Mouse (Mus musculus): ENCODE data around the gene Efl1. TPM values are rescaled to one million over a fixed set of nuclear protein-coding genes. Genes with fewer than 3 reads are reported as not detected.
"Not testable (repeated sequence)": the region's sequence is repeated elsewhere in the genome, so short reads cannot be mapped to it uniquely, and the experiment has no call there.

Gene Efl1
- polyA plus RNA-seq, 1 experiment from 2014 or later: 27.0 TPM

- H3K36me3 ChIP-seq (ENCODE audit: control insufficient read depth, insufficient read depth, low read length): no peaks in the 10 kb centered on the region
- no peak overlapping the region for H3K4me3 ChIP-seq (ENCODE audit: low read length)
- no peak overlapping the region for H3K9ac ChIP-seq (ENCODE audit: low read depth, low read length)
- no peak for ATAC-seq (ENCODE audit: low FRiP score, low TSS enrichment)
- no peak overlapping the region for H3K27ac ChIP-seq (ENCODE audit: low read depth, low read length)
- H3K4me1 ChIP-seq (ENCODE audit: control insufficient read depth, insufficient read depth, low read length): peaks cover 11% of the 10 kb centered on the region; the same call in 1 of the 2 replicates
- H3K9me3 ChIP-seq (ENCODE audit: control insufficient read depth, low read length): no peaks in the 10 kb centered on the region
- no peaks in the 10 kb centered on the region for H3K27me3 ChIP-seq (ENCODE audit: control insufficient read depth, insufficient read depth, low read length)
- 75% methylated on average over 3 of the region's 3 CpGs for WGBS
- H3K4me2 ChIP-seq (replicated peaks; ENCODE audit: low read depth, low read length): no peak overlapping the region
Observed at GRCm38 (mm10) chr7:82724491-82724890, 76.1 kb downstream of the Efl1 start.

DNA sequence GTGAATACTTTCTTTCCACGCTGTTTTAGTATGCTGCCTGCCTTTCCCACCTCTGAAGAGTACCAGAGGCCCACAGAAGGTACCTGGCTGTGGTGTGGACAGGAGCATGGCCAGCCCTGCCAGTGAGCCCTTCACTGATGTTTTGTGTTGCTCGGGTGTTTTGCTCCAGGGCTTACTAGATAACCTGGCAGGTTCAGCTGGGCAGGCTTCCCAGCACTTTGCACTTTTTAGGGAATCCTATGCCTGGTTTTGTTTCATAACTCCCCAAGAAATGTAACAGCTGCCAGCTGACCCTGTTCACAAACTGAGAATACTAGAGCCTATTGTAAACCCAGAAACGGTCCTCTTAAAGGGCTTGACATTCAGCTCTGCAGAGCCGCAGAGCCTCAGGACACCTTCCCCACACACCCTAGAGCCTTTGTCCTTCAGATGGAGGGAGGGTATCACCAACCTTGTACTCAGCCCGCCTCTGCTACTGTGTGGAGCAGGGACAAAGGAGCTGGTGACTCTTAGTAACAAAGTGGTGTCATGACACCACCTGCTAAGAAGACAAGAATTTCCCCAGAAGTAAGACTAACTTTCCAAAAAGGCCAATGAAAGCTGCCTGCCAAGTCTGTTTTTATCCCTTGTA is 76.7 kb downstream of the Efl1 start:
- Histone ChIP-seq H3K27ac (ENCODE audit: low read depth, low read length) (no peak overlapping the region), H3K4me3 (ENCODE audit: low read length) (no peak overlapping the region), H3K4me1 (ENCODE audit: control insufficient read depth, insufficient read depth, low read length) (peaks cover 8% of the 10 kb centered on the region; the same call in 1 of the 2 replicates), H3K36me3 (ENCODE audit: control insufficient read depth, insufficient read depth, low read length) (no peaks in the 10 kb centered on the region), H3K4me2 (replicated peaks; ENCODE audit: low read depth, low read length) (no peak overlapping the region), H3K9ac (ENCODE audit: low read depth, low read length) (no peak overlapping the region), H3K9me3 (ENCODE audit: control insufficient read depth, low read length) (no peaks in the 10 kb centered on the region), H3K27me3 (ENCODE audit: control insufficient read depth, insufficient read depth, low read length) (no peaks in the 10 kb centered on the region)
- no peak for ATAC-seq (ENCODE audit: low FRiP score, low TSS enrichment)
- 60% methylated on average over 5 of the region's 5 CpGs for WGBS

DNA sequence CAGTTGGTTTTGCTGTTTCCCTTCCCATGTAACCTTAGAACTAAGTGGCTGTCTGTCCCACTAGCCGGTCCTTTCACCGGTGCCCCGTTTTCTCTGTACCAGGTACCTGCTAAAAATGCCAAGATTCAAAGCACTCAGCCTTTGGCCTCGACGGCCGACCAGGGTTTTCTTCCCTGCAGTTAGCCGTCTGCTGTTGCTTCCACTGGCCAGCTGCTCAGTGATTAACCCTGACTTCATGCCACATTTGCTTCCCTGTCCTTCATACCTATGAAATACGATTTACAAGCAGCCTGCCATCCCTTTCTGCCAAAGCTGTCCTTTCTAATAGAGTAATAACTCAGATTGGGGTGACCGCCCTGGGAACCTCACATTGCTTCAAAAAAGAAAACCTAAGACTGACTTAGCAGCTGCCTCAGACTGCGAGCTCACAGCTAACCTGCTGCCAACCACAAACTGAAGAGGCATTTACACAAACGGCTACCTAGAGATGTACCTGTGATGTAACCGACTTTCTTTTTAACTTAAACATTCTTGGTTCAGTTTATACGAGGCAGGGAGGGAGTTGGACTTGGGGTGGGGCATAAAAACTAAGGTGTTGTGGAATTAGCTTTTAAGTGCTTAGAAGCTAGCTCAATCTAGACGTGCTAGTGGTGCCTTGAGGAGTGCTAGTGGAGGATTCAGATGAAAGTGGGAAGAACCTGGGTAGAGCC is 77.5 kb downstream of the Efl1 start:
- H3K4me1 ChIP-seq (ENCODE audit: control insufficient read depth, insufficient read depth, low read length): peaks cover 3% of the 10 kb centered on the region; the same call in 1 of the 2 replicates

GRCm38 (mm10) chr7:82727066-82727465 is 78.7 kb downstream of the Efl1 start:
- WGBS: 40% methylated on average over 5 of the region's 5 CpGs
- ATAC-seq (ENCODE audit: low FRiP score, low TSS enrichment): no peak

More for the DNA sequence above, 77.5 kb downstream of the Efl1 start:
- no peak overlapping the region for H3K9ac ChIP-seq (ENCODE audit: low read depth, low read length)
- no peaks in the 10 kb centered on the region for H3K9me3 ChIP-seq (ENCODE audit: control insufficient read depth, low read length)
- no peaks in the 10 kb centered on the region for H3K27me3 ChIP-seq (ENCODE audit: control insufficient read depth, insufficient read depth, low read length)
- WGBS: 48% methylated on average over 14 of the region's 14 CpGs
- no peak overlapping the region for H3K27ac ChIP-seq (ENCODE audit: low read depth, low read length)
- H3K36me3 ChIP-seq (ENCODE audit: control insufficient read depth, insufficient read depth, low read length): no peaks in the 10 kb centered on the region
- no peak for ATAC-seq (ENCODE audit: low FRiP score, low TSS enrichment)
- H3K4me3 ChIP-seq (ENCODE audit: low read length): no peak overlapping the region
- H3K4me2 ChIP-seq (replicated peaks; ENCODE audit: low read depth, low read length): no peak overlapping the region

DNA sequence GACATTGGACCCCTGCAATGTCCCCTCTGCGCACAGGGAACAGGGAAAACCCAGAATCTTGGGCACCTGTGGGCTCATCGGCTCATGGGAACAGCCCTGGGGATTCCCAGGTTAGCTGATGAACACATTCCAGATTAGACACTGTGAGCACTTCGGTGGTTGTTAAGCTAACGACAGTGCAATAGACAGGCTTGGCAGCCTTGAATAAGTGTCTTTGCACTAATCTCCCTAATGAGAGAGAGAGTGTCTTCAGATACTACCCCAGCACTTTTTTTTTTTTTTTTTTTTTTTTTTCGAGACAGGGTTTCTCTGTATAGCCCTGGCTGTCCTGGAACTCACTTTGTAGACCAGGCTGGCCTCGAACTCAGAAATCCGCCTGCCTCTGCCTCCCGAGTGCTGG is 80.6 kb downstream of the Efl1 start:
- H3K9me3 ChIP-seq (ENCODE audit: control insufficient read depth, low read length); H3K36me3 ChIP-seq (ENCODE audit: control insufficient read depth, insufficient read depth, low read length); H3K4me3 ChIP-seq (ENCODE audit: low read length); H3K4me1 ChIP-seq (ENCODE audit: control insufficient read depth, insufficient read depth, low read length); ATAC-seq (ENCODE audit: low FRiP score, low TSS enrichment); H3K27ac ChIP-seq (ENCODE audit: low read depth, low read length); H3K9ac ChIP-seq (ENCODE audit: low read depth, low read length); H3K27me3 ChIP-seq (ENCODE audit: control insufficient read depth, insufficient read depth, low read length); H3K4me2 ChIP-seq (replicated peaks; ENCODE audit: low read depth, low read length): not testable (repeated sequence)
- WGBS: 90% methylated on average over 6 of the region's 8 CpGs

More at GRCm38 (mm10) chr7:82727066-82727465, 78.7 kb downstream of the Efl1 start:
- no peaks in the 10 kb centered on the region for H3K27me3 ChIP-seq (ENCODE audit: control insufficient read depth, insufficient read depth, low read length)
- no peak overlapping the region for H3K9ac ChIP-seq (ENCODE audit: low read depth, low read length)
- no peak overlapping the region for H3K4me3 ChIP-seq (ENCODE audit: low read length)
- no peak overlapping the region for H3K4me2 ChIP-seq (replicated peaks; ENCODE audit: low read depth, low read length)
- H3K4me1 ChIP-seq (ENCODE audit: control insufficient read depth, insufficient read depth, low read length): no peaks in the 10 kb centered on the region
- no peak overlapping the region for H3K27ac ChIP-seq (ENCODE audit: low read depth, low read length)
- no peaks in the 10 kb centered on the region for H3K9me3 ChIP-seq (ENCODE audit: control insufficient read depth, low read length)
- H3K36me3 ChIP-seq (ENCODE audit: control insufficient read depth, insufficient read depth, low read length): no peaks in the 10 kb centered on the region

GRCm38 (mm10) chr7:82733118-82733517 is 84.7 kb downstream of the Efl1 start:
- Histone ChIP-seq H3K4me1 (ENCODE audit: control insufficient read depth, insufficient read depth, low read length) (no peaks in the 10 kb centered on the region), H3K4me2 (replicated peaks; ENCODE audit: low read depth, low read length) (no peak overlapping the region), H3K9me3 (ENCODE audit: control insufficient read depth, low read length) (no peaks in the 10 kb centered on the region), H3K27me3 (ENCODE audit: control insufficient read depth, insufficient read depth, low read length) (no peaks in the 10 kb centered on the region), H3K36me3 (ENCODE audit: control insufficient read depth, insufficient read depth, low read length) (no peaks in the 10 kb centered on the region), H3K4me3 (ENCODE audit: low read length) (no peak overlapping the region), H3K9ac (ENCODE audit: low read depth, low read length) (no peak overlapping the region), H3K27ac (ENCODE audit: low read depth, low read length) (no peak overlapping the region)
- WGBS: 49% methylated on average over 5 of the region's 5 CpGs
- ATAC-seq (ENCODE audit: low FRiP score, low TSS enrichment): no peak

DNA sequence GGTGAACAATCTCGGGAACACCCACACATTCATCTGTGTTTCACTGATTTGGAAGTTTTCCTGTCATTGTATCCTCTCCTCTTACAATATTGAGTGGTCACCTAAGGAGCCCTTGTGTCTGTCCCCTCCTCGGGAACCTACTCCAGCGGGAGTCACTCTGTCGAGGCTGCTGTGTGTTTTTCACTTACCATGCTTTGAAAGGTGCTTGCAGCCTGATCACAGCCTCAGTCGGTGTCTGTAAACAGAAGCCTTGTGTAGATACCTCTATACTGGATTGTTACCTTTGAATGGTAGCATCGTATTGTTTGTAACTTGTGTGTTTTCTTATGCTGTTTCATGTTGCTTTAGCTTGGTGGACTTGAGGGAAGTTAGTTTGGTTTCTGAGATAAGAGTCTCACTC is 85.6 kb downstream of the Efl1 start:
- 65% methylated on average over 6 of the region's 6 CpGs for WGBS
- H3K36me3 ChIP-seq (ENCODE audit: control insufficient read depth, insufficient read depth, low read length): no peaks in the 10 kb centered on the region
- no peak overlapping the region for H3K4me2 ChIP-seq (replicated peaks; ENCODE audit: low read depth, low read length)
- H3K9ac ChIP-seq (ENCODE audit: low read depth, low read length): no peak overlapping the region
- no peak for ATAC-seq (ENCODE audit: low FRiP score, low TSS enrichment)
- H3K27ac ChIP-seq (ENCODE audit: low read depth, low read length): no peak overlapping the region
- no peaks in the 10 kb centered on the region for H3K27me3 ChIP-seq (ENCODE audit: control insufficient read depth, insufficient read depth, low read length)
- no peaks in the 10 kb centered on the region for H3K4me1 ChIP-seq (ENCODE audit: control insufficient read depth, insufficient read depth, low read length)
- no peaks in the 10 kb centered on the region for H3K9me3 ChIP-seq (ENCODE audit: control insufficient read depth, low read length)
- no peak overlapping the region for H3K4me3 ChIP-seq (ENCODE audit: low read length)

DNA sequence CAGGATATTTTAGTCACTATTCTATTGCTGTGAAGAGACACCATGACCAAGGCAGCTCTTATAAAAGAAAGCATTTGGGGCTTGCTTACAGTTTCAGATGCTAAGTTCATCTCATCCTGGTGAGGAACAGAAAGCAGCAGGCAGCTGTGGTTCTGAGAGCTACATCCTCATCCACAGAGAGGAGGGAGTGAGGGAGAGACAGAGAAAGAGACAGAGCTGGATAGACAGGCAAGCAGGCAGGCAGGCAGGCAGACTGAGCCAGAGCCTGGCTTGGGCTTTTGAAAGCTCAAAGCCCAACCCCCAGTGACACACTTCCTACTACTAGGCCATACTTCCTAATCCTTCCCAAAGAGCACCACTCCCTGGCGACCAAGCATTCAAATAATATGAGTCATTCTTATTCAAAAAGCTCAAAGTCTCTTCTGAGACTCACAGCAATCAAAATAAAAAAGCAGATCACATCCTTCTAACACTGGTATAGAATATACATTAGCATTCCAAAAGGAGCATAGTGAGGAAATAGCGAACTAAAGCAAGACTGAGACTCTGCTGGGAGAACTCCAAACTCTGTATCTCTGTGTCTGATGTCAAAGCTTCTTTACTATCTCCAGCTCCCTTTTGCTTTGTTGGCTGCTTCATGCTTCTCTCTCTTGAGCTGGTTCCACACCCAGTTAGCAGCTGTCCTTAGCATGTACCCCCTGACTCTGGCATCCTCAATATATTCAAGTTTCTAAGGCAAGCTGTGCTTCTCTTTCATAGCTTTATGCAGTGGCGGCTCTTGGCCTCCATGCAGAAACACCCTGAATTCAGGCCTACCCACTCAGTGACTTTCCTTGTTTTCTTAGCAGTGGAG is 86.6 kb downstream of the Efl1 start:
- no peak overlapping the region for H3K27ac ChIP-seq (ENCODE audit: low read depth, low read length)
- no peaks in the 10 kb centered on the region for H3K4me1 ChIP-seq (ENCODE audit: control insufficient read depth, insufficient read depth, low read length)
- no peak overlapping the region for H3K4me3 ChIP-seq (ENCODE audit: low read length)
- no peak overlapping the region for H3K4me2 ChIP-seq (replicated peaks; ENCODE audit: low read depth, low read length)
- no peaks in the 10 kb centered on the region for H3K36me3 ChIP-seq (ENCODE audit: control insufficient read depth, insufficient read depth, low read length)
- no peak overlapping the region for H3K9ac ChIP-seq (ENCODE audit: low read depth, low read length)
- no peaks in the 10 kb centered on the region for H3K9me3 ChIP-seq (ENCODE audit: control insufficient read depth, low read length)
- no peaks in the 10 kb centered on the region for H3K27me3 ChIP-seq (ENCODE audit: control insufficient read depth, insufficient read depth, low read length)
- 89% methylated on average over 3 of the region's 3 CpGs for WGBS
- no peak for ATAC-seq (ENCODE audit: low FRiP score, low TSS enrichment)

All from kidney, embryonic 14.5 days (tissue).